Mouse (Mus musculus) limb, embryonic 15.5 days (tissue): ENCODE measurements around the gene Uri1. TPM values are rescaled to one million over a fixed set of nuclear protein-coding genes. Genes with fewer than 3 reads are reported as not detected.

ENCODE experiments used
- ATAC-seq: fragments of 200-750 bp; cut with Nextera tagmentation; 2 replicates; pipeline ENCODE4 v1.8.0; 2017; ENCODE audit warnings: low read depth, moderate TSS enrichment; ENCODE audit not compliant: insufficient number of reproducible peaks, low FRiP score, low TSS enrichment
- H3K27ac ChIP-seq: fragments of 300-500 bp; sonication (generic); 2 replicates; pipeline ENCODE4 v1.5.1; 2015; ENCODE audit warnings: moderate library complexity, mild to moderate bottlenecking, inconsistent platforms
- H3K27me3 ChIP-seq: fragments of 300-500 bp; sonication (generic); 2 replicates; pipeline ENCODE4 v1.6.1; 2015; ENCODE audit warnings: inconsistent platforms
- H3K36me3 ChIP-seq: fragments of 300-500 bp; sonication (generic); 2 replicates; pipeline ENCODE4 v1.6.1; 2015; ENCODE audit warnings: inconsistent platforms
- H3K4me1 ChIP-seq: fragments of 300-500 bp; sonication (generic); 2 replicates; pipeline ENCODE4 v1.6.1; 2015; ENCODE audit warnings: inconsistent platforms
- H3K4me2 ChIP-seq: fragments of 300-500 bp; sonication (generic); 2 replicates; pipeline ENCODE4 v1.6.1; 2015; ENCODE audit warnings: mild to moderate bottlenecking, inconsistent platforms
- H3K4me3 ChIP-seq: fragments of 300-500 bp; sonication (generic); 2 replicates; pipeline ENCODE4 v1.5.1; 2015; ENCODE audit warnings: mild to moderate bottlenecking, inconsistent platforms
- H3K9ac ChIP-seq: fragments of 300-500 bp; sonication (generic); 2 replicates; pipeline ENCODE4 v1.6.1; 2015; ENCODE audit warnings: inconsistent platforms
- H3K9me3 ChIP-seq: fragments of 300-500 bp; sonication (generic); 2 replicates; pipeline ENCODE4 v1.6.1; 2016; ENCODE audit warnings: inconsistent platforms
- WGBS: fragments of 180-500 bp; shearing (Covaris S2); methylation state at CpG from one replicate; pipeline ENCODE4 v1.1.7; 2015; 5-methylcytosine and 5-hydroxymethylcytosine counted together
- polyA plus RNA-seq: library from polyadenylated mRNA; unstranded; fragments of >200 nt; fragmentation: Nextera tagmentation; extraction: Ambion mirVana; gene quantifications from 2 replicates; pipeline ENCODE4 v1.2.1, GENCODE M21; 2015

Uri1 gene
- polyA plus RNA-seq, 1 experiment from 2014 or later = 35.7 TPM

GRCm38 (mm10) chr7:38031183-38031582, 7.8 kb upstream of the Uri1 start:
- Histone ChIP-seq H3K27me3 (no peaks in the 10 kb centered on the region), H3K27ac (no peak overlapping the region), H3K4me3 (no peak overlapping the region), H3K36me3 (no peaks in the 10 kb centered on the region), H3K4me2 (no peak overlapping the region), H3K4me1 (no peaks in the 10 kb centered on the region), H3K9me3 (no peaks in the 10 kb centered on the region), H3K9ac (no peak overlapping the region)
- no peak for ATAC-seq
- WGBS = 76% methylated on average over 4 of the region's 4 CpGs

- Histone ChIP-seq H3K4me1 (no peaks in the 10 kb centered on the region), H3K36me3 (no peaks in the 10 kb centered on the region), H3K27me3 (no peaks in the 10 kb centered on the region), H3K4me2 (no peak overlapping the region), H3K27ac (no peak overlapping the region), H3K4me3 (no peak overlapping the region), H3K9ac (no peak overlapping the region), H3K9me3 (no peaks in the 10 kb centered on the region)
- 45% methylated on average over 6 of the region's 6 CpGs for WGBS
- ATAC-seq = no peak
Measured at GRCm38 (mm10) chr7:38030606-38031005, 7.3 kb upstream of the Uri1 start.

GRCm38 (mm10) chr7:38029986-38030385, 6.6 kb upstream of the Uri1 start:
- no peak for ATAC-seq
- Histone ChIP-seq H3K4me2 (no peak overlapping the region), H3K36me3 (no peaks in the 10 kb centered on the region), H3K27me3 (no peaks in the 10 kb centered on the region), H3K9ac (no peak overlapping the region), H3K4me1 (no peaks in the 10 kb centered on the region), H3K27ac (no peak overlapping the region), H3K9me3 (no peaks in the 10 kb centered on the region), H3K4me3 (no peak overlapping the region)
- WGBS = 11% methylated on average over 2 of the region's 2 CpGs

- no peak overlapping the region for H3K9ac ChIP-seq
- no peaks in the 10 kb centered on the region for H3K27me3 ChIP-seq
- H3K27ac ChIP-seq = no peak overlapping the region
- no peaks in the 10 kb centered on the region for H3K36me3 ChIP-seq
- 45% methylated on average over 5 of the region's 5 CpGs for WGBS
- no peak overlapping the region for H3K4me2 ChIP-seq
- no peaks in the 10 kb centered on the region for H3K9me3 ChIP-seq
- no peaks in the 10 kb centered on the region for H3K4me1 ChIP-seq
- no peak overlapping the region for H3K4me3 ChIP-seq
- ATAC-seq = no peak
Measured at GRCm38 (mm10) chr7:38029083-38029482, 5.7 kb upstream of the Uri1 start.

- no peaks in the 10 kb centered on the region for H3K27me3 ChIP-seq
- no peak overlapping the region for H3K4me2 ChIP-seq
- 84% methylated on average over 7 of the region's 7 CpGs for WGBS
- no peak overlapping the region for H3K4me3 ChIP-seq
- no peak for ATAC-seq
- H3K36me3 ChIP-seq = no peaks in the 10 kb centered on the region
- no peak overlapping the region for H3K27ac ChIP-seq
- H3K9ac ChIP-seq = no peak overlapping the region
- H3K4me1 ChIP-seq = no peaks in the 10 kb centered on the region
- no peaks in the 10 kb centered on the region for H3K9me3 ChIP-seq
Measured at GRCm38 (mm10) chr7:38027940-38028600, 4.7 kb upstream of the Uri1 start.

GRCm38 (mm10) chr7:38024839-38025238, 1.5 kb upstream of the Uri1 start:
- Histone ChIP-seq H3K4me2 (no peak overlapping the region), H3K9me3 (no peaks in the 10 kb centered on the region), H3K4me1 (no peaks in the 10 kb centered on the region), H3K27ac (no peak overlapping the region), H3K4me3 (no peak overlapping the region), H3K36me3 (no peaks in the 10 kb centered on the region), H3K27me3 (no peaks in the 10 kb centered on the region), H3K9ac (no peak overlapping the region)
- WGBS = 66% methylated on average over 4 of the region's 4 CpGs
- ATAC-seq = no peak

- no peak overlapping the region for H3K27ac ChIP-seq
- WGBS = 20% methylated on average over 2 of the region's 2 CpGs
- H3K4me3 ChIP-seq = peak overlapping the region; percentile 92
- no peaks in the 10 kb centered on the region for H3K36me3 ChIP-seq
- H3K9me3 ChIP-seq = no peaks in the 10 kb centered on the region
- no peak overlapping the region for H3K9ac ChIP-seq
- 0 out of 2 replicates have a peak, but pooled peaks have one; percentile 14 for ATAC-seq
- H3K4me2 ChIP-seq = peak overlapping the region; percentile 62
- H3K27me3 ChIP-seq = no peaks in the 10 kb centered on the region
- H3K4me1 ChIP-seq = peaks cover 2% of the 10 kb centered on the region; the same call in 1 of the 2 replicates
Measured at GRCm38 (mm10) chr7:38019770-38020169, 3.6 kb downstream of the Uri1 start.

GRCm38 (mm10) chr7:38019369-38019749, 4.0 kb downstream of the Uri1 start:
- Histone ChIP-seq H3K4me3 (peak overlapping the region; percentile 92), H3K4me1 (peaks cover 6% of the 10 kb centered on the region), H3K27ac (peak overlapping the region; percentile 89), H3K4me2 (peak overlapping the region; percentile 62), H3K27me3 (no peaks in the 10 kb centered on the region), H3K9me3 (no peaks in the 10 kb centered on the region), H3K36me3 (no peaks in the 10 kb centered on the region), H3K9ac (peak overlapping the region; percentile 92)
- 0% methylated on average over 35 of the region's 49 CpGs for WGBS
- ATAC-seq = peak; percentile 95

- ATAC-seq = peak; percentile 78
- peak overlapping the region; percentile 62 for H3K4me2 ChIP-seq
- H3K4me3 ChIP-seq = peak overlapping the region; percentile 92
- H3K9ac ChIP-seq = peak overlapping the region; percentile 92
- no peaks in the 10 kb centered on the region for H3K9me3 ChIP-seq
- H3K27ac ChIP-seq = peak overlapping the region; percentile 89
- no peaks in the 10 kb centered on the region for H3K36me3 ChIP-seq
- H3K27me3 ChIP-seq = no peaks in the 10 kb centered on the region
- WGBS = under 1% methylated on average over 67 of the region's 67 CpGs
- peaks cover 6% of the 10 kb centered on the region for H3K4me1 ChIP-seq
Measured at GRCm38 (mm10) chr7:38018416-38019368, 4.7 kb downstream of the Uri1 start.

GRCm38 (mm10) chr7:38015356-38015755, 8.0 kb downstream of the Uri1 start:
- WGBS = 61% methylated on average over 5 of the region's 5 CpGs
- Histone ChIP-seq H3K27me3 (no peaks in the 10 kb centered on the region), H3K9me3 (no peaks in the 10 kb centered on the region), H3K36me3 (no peaks in the 10 kb centered on the region), H3K4me1 (peaks cover 6% of the 10 kb centered on the region), H3K27ac (no peak overlapping the region), H3K9ac (no peak overlapping the region), H3K4me3 (no peak overlapping the region), H3K4me2 (no peak overlapping the region)
- ATAC-seq = no peak

- no peaks in the 10 kb centered on the region for H3K36me3 ChIP-seq
- 82% methylated on average over 3 of the region's 3 CpGs for WGBS
Measured at GRCm38 (mm10) chr7:38013946-38014345, 9.4 kb downstream of the Uri1 start.

GRCm38 (mm10) chr7:38012811-38013210, 10.5 kb downstream of the Uri1 start:
- no peaks in the 10 kb centered on the region for H3K36me3 ChIP-seq
- H3K4me1 ChIP-seq = peaks cover 4% of the 10 kb centered on the region; the same call in 1 of the 2 replicates
- no peak overlapping the region for H3K4me2 ChIP-seq
- H3K9me3 ChIP-seq = no peaks in the 10 kb centered on the region
- H3K27ac ChIP-seq = no peak overlapping the region
- no peaks in the 10 kb centered on the region for H3K27me3 ChIP-seq
- ATAC-seq = no peak
- H3K4me3 ChIP-seq = no peak overlapping the region
- 96% methylated on average over 4 of the region's 4 CpGs for WGBS
- no peak overlapping the region for H3K9ac ChIP-seq

More at GRCm38 (mm10) chr7:38013946-38014345, 9.4 kb downstream of the Uri1 start:
- Histone ChIP-seq H3K4me3 (no peak overlapping the region), H3K9me3 (no peaks in the 10 kb centered on the region), H3K4me1 (peaks cover 4% of the 10 kb centered on the region; the same call in 1 of the 2 replicates), H3K27ac (no peak overlapping the region), H3K27me3 (no peaks in the 10 kb centered on the region), H3K9ac (no peak overlapping the region), H3K4me2 (no peak overlapping the region)
- no peak for ATAC-seq
